Mouse (Mus musculus) macrophage (primary cell): ENCODE data around the gene Pigx. TPM values are rescaled to one million over a fixed set of nuclear protein-coding genes. Genes with fewer than 3 reads are reported as not detected.

Source experiments
- H3K27ac ChIP-seq: fragments of 350-480 bp; formaldehyde crosslinking; 2 replicates; pipeline ENCODE4 v1.9.0; 2021
- H3K36me3 ChIP-seq: fragments of 350-480 bp; formaldehyde crosslinking; 2 replicates; pipeline ENCODE4 v1.9.0; 2021; ENCODE audit errors: inconsistent target
- H3K4me3 ChIP-seq: fragments of 350-480 bp; formaldehyde crosslinking; 2 replicates; pipeline ENCODE4 v1.9.0; 2021; ENCODE audit errors: inconsistent target
- H3K79me2 ChIP-seq: fragments of 350-480 bp; formaldehyde crosslinking; 2 replicates; pipeline ENCODE4 v1.9.0; 2021; ENCODE audit errors: inconsistent target
- WGBS: methylation state at CpG from one replicate; pipeline ENCODE4 v1.1.7; 2026; ENCODE audit warnings: inconsistent platforms; ENCODE audit not compliant: missing documents; 5-methylcytosine and 5-hydroxymethylcytosine counted together
- polyA plus RNA-seq: library from polyadenylated mRNA; stranded (reverse); fragments of 250-400 nt; gene quantifications from 3 replicates; pipeline ENCODE4 v1.2.4, GENCODE M21; 2018; ENCODE audit warnings: inconsistent platforms

Gene Pigx
- polyA plus RNA-seq, 1 experiment from 2014 or later, result 30.5 TPM

GRCm38 (mm10) chr16:32058817-32059216 is 40.7 kb downstream of the Pigx start:
- no peaks in the 10 kb centered on the region for H3K36me3 ChIP-seq
- no peak overlapping the region for H3K4me3 ChIP-seq
- H3K27ac ChIP-seq, result no peak overlapping the region
- H3K79me2 ChIP-seq, result peaks cover 100% of the 10 kb centered on the region
- 90% methylated on average over 5 of the region's 5 CpGs for WGBS

- Histone ChIP-seq H3K79me2 (no peaks in the 10 kb centered on the region), H3K36me3 (peaks cover 78% of the 10 kb centered on the region), H3K4me3 (no peak overlapping the region), H3K27ac (no peak overlapping the region)
- 98% methylated on average over 4 of the region's 4 CpGs for WGBS
Measured at GRCm38 (mm10) chr16:32042367-32042766, 57.2 kb downstream of the Pigx start.

Other genes with a start within 250 kb of the Pigx start
- not detected in 3 replicates for gene Meltf, start 220.9 kb downstream of the Pigx start, polyA plus RNA-seq
- gene Pigz, start 165.9 kb downstream of the Pigx start, polyA plus RNA-seq, result 2.8 to 3.6 TPM (median 2.9 TPM) in 3 replicates
- gene 0610012G03Rik, start 151.2 kb downstream of the Pigx start, polyA plus RNA-seq, result 30.6 to 67.1 TPM (median 53.4 TPM) in 3 replicates
- 39.9 to 50.1 TPM (median 49.5 TPM) in 3 replicates for gene Ncbp2, start 151.2 kb downstream of the Pigx start, polyA plus RNA-seq
- 16.1 to 23.9 TPM (median 16.3 TPM) in 3 replicates for gene Senp5, start 96.5 kb downstream of the Pigx start, polyA plus RNA-seq
- 58.5 to 99.5 TPM (median 73.3 TPM) in 3 replicates for gene Pak2, start 20.4 kb downstream of the Pigx start, polyA plus RNA-seq
- 6.1 to 13.3 TPM (median 8.9 TPM) in 3 replicates for gene Cep19, start 60 bp upstream of the Pigx start, polyA plus RNA-seq
- gene Nrros, start 65.9 kb upstream of the Pigx start, polyA plus RNA-seq, result 133 to 329 TPM (median 277 TPM) in 3 replicates
- gene Bex6, start 80.1 kb upstream of the Pigx start, polyA plus RNA-seq, result 0.64 to 0.83 TPM (median 0.74 TPM) in 3 replicates
- 7.9 to 11.3 TPM (median 8.2 TPM) in 3 replicates for gene Fbxo45, start 147.4 kb upstream of the Pigx start, polyA plus RNA-seq
- 14.7 to 20.5 TPM (median 18.9 TPM) in 3 replicates for gene Wdr53, start 147.5 kb upstream of the Pigx start, polyA plus RNA-seq
- not detected in 3 replicates for gene Smco1, start 171.7 kb upstream of the Pigx start, polyA plus RNA-seq
- gene Rnf168, start 177.7 kb upstream of the Pigx start, polyA plus RNA-seq, result 12.1 to 18.7 TPM (median 16.1 TPM) in 3 replicates
- gene Ubxn7, start 232.5 kb upstream of the Pigx start, polyA plus RNA-seq, result 3.9 to 6.0 TPM (median 4.0 TPM) in 3 replicates